Mouse (Mus musculus) 3T3-L1 (cell line): ENCODE data around the gene Nell1.
A peak's percentile ranks its signal among the peaks of the same experiment; 100 is the strongest.

Experiments
- DNase-seq: peaks from one replicate; pipeline ENCODE4 v3.0.0-alpha.2; 2015; ENCODE audit warnings: low read depth, low spot score

The Nell1 gene

GRCm38 (mm10) chr7:50260016-50260415 is 285.4 kb downstream of the Nell1 start:
- no peak for DNase-seq

GRCm38 (mm10) chr7:50295508-50295907 is 320.8 kb downstream of the Nell1 start:
- no peak for DNase-seq

GRCm38 (mm10) chr7:50338226-50338625 is 363.6 kb downstream of the Nell1 start:
- DNase-seq: no peak

- no peak for DNase-seq
These were observed 364.1 kb downstream of the Nell1 start for GRCm38 (mm10) chr7:50338757-50339156.

- DNase-seq: no peak
These were observed 376.9 kb downstream of the Nell1 start for GRCm38 (mm10) chr7:50351564-50351963.

- no peak for DNase-seq
These were observed 382.5 kb downstream of the Nell1 start for GRCm38 (mm10) chr7:50357213-50357612.

GRCm38 (mm10) chr7:50362039-50362438 is 387.4 kb downstream of the Nell1 start:
- no peak for DNase-seq

GRCm38 (mm10) chr7:50374876-50375275 is 400.2 kb downstream of the Nell1 start:
- DNase-seq: no peak

GRCm38 (mm10) chr7:50410421-50410820 is 435.8 kb downstream of the Nell1 start:
- no peak for DNase-seq

GRCm38 (mm10) chr7:50419976-50420375 is 445.3 kb downstream of the Nell1 start:
- DNase-seq: no peak

GRCm38 (mm10) chr7:50422422-50423195 is 447.9 kb downstream of the Nell1 start:
- no peak for DNase-seq

GRCm38 (mm10) chr7:50429725-50430124 is 455.1 kb downstream of the Nell1 start:
- DNase-seq: no peak

- DNase-seq: no peak
These were observed 466.6 kb downstream of the Nell1 start for GRCm38 (mm10) chr7:50441237-50441636.

GRCm38 (mm10) chr7:50447316-50447715 is 472.7 kb downstream of the Nell1 start:
- no peak for DNase-seq

GRCm38 (mm10) chr7:50467742-50468141 is 493.1 kb downstream of the Nell1 start:
- no peak for DNase-seq

GRCm38 (mm10) chr7:50470555-50470954 is 495.9 kb downstream of the Nell1 start:
- DNase-seq: no peak

- DNase-seq: no peak
These were observed 507.3 kb downstream of the Nell1 start for GRCm38 (mm10) chr7:50482011-50482410.

GRCm38 (mm10) chr7:50485304-50485703 is 510.6 kb downstream of the Nell1 start:
- DNase-seq: peak; percentile 2

- DNase-seq: no peak
These were observed 512.3 kb downstream of the Nell1 start for GRCm38 (mm10) chr7:50486884-50487420.

GRCm38 (mm10) chr7:50501562-50501961 is 526.9 kb downstream of the Nell1 start:
- DNase-seq: no peak

- DNase-seq: no peak
These were observed 532.4 kb downstream of the Nell1 start for GRCm38 (mm10) chr7:50507047-50507446.

GRCm38 (mm10) chr7:50514830-50515229 is 540.2 kb downstream of the Nell1 start:
- DNase-seq: no peak

- no peak for DNase-seq
These were observed 542.0 kb downstream of the Nell1 start for GRCm38 (mm10) chr7:50516681-50517080.
